ENCODE assay signal across 19 mouse cellular contexts in genomic region chr2:84624201-84624600, GRCm38 (mm10). TPM values are rescaled to one million over a fixed set of nuclear protein-coding genes. Genes with fewer than 3 reads are reported as not detected.
DNase-seq lines count a peak whose midpoint lies in the region; ATAC-seq lines count a peak whose summit lies in the region.
"Had no signal": no experiment of that assay in that cellular context is flagged by ENCODE, and none has a peak within 500 bp of the region (broad histone marks: within the 10 kb centered on the region; RNA-seq: fewer than 3 reads in every experiment).

No protein-coding gene starts in this region.

- intact Hi-C loops in left cerebral cortex, postnatal 14 days (cut with DNase I): no loop called here

- ATAC-seq in heart, embryonic 15.5 days (replicated peaks; ENCODE audit: insufficient number of reproducible peaks, insufficient read depth, low FRiP score, low read depth): no peak
- no peak for ATAC-seq in lung, embryonic 15.5 days (ENCODE audit: borderline replicate concordance, extremely low read depth, low FRiP score, low TSS enrichment)
- ATAC-seq in stomach, embryonic 14.5 days (ENCODE audit: insufficient number of reproducible peaks, insufficient read depth, low FRiP score, low read depth): no peak
- ATAC-seq: inflammation-experienced regulatory T-cells, adult 6 months had no signal

- peaks cover 59% of the 10 kb centered on the region for H3K4me1 ChIP-seq in heart, embryonic 15.5 days (replicated peaks)
- peaks cover 32% of the 10 kb centered on the region for H3K4me1 ChIP-seq in lung, embryonic 15.5 days
- peaks cover 12% of the 10 kb centered on the region; the same call in 1 of the 2 replicates for H3K4me1 ChIP-seq in stomach, embryonic 14.5 days (ENCODE audit: control insufficient read depth, insufficient read depth, low read length)

- H3K4me2 ChIP-seq in heart, embryonic 15.5 days: no peak overlapping the region
- no peak overlapping the region for H3K4me2 ChIP-seq in lung, embryonic 15.5 days
- H3K4me2 ChIP-seq in stomach, embryonic 14.5 days (replicated peaks; ENCODE audit: low read depth, low read length): no peak overlapping the region
- H3K4me2 ChIP-seq: limb, embryonic 13.5 days; neural tube, embryonic 13.5 days had no signal

- no peak overlapping the region for H3K4me3 ChIP-seq in heart, embryonic 15.5 days
- no peak overlapping the region for H3K4me3 ChIP-seq in lung, embryonic 15.5 days
- no peak overlapping the region for H3K4me3 ChIP-seq in stomach, embryonic 14.5 days (ENCODE audit: low read depth, low read length)
- H3K4me3 ChIP-seq: erythroblast, embryonic 14.5 days; left cerebral cortex, adult 2 months; limb, embryonic 13.5 days; neural tube, embryonic 13.5 days had no signal

- peak overlapping the region; percentile 52; the same call in 1 of the 2 replicates for H3K27ac ChIP-seq in heart, embryonic 15.5 days
- H3K27ac ChIP-seq in lung, embryonic 15.5 days: peak overlapping the region; percentile 42; the same call in 1 of the 2 replicates
- H3K27ac ChIP-seq in stomach, embryonic 14.5 days (ENCODE audit: low read length): 0 out of 2 replicates have a peak overlapping the region, but pooled peaks have one; percentile 21
- H3K27ac ChIP-seq: left cerebral cortex, adult 2 months; limb, embryonic 13.5 days; neural tube, embryonic 13.5 days had no signal

- H3K36me3 ChIP-seq in heart, embryonic 15.5 days: peaks cover 33% of the 10 kb centered on the region
- H3K36me3 ChIP-seq in lung, embryonic 15.5 days: peaks cover 28% of the 10 kb centered on the region
- H3K36me3 ChIP-seq in stomach, embryonic 14.5 days (ENCODE audit: control insufficient read depth, insufficient read depth, low read length): peaks cover 30% of the 10 kb centered on the region

- WGBS in heart, embryonic 15.5 days: 91% methylated on average over 17 of the region's 17 CpGs
- WGBS in lung, embryonic 15.5 days: 92% methylated on average over 17 of the region's 17 CpGs
- WGBS in stomach, embryonic 14.5 days: 95% methylated on average over 17 of the region's 17 CpGs

- H3K9me3 ChIP-seq in heart, embryonic 15.5 days (replicated peaks): no peaks in the 10 kb centered on the region
- no peaks in the 10 kb centered on the region for H3K9me3 ChIP-seq in lung, embryonic 15.5 days
- no peaks in the 10 kb centered on the region for H3K9me3 ChIP-seq in stomach, embryonic 14.5 days (ENCODE audit: control insufficient read depth, low read depth, low read length)
- H3K9me3 ChIP-seq: limb, embryonic 13.5 days; neural tube, embryonic 13.5 days had no signal

- H3K9ac ChIP-seq in heart, embryonic 15.5 days: no peak overlapping the region
- no peak overlapping the region for H3K9ac ChIP-seq in lung, embryonic 15.5 days
- no peak overlapping the region for H3K9ac ChIP-seq in stomach, embryonic 14.5 days (replicated peaks; ENCODE audit: low read depth, low read length)
- H3K9ac ChIP-seq: limb, embryonic 13.5 days; neural tube, embryonic 13.5 days had no signal

- no peak for DNase-seq in heart, adult 8-10 months (ENCODE audit: low spot score)
- no peak for DNase-seq in lung, postnatal 25 days (ENCODE audit: low spot score)
- peak; percentile 39 for DNase-seq in ZHBTc4 (ENCODE audit: low read depth, low spot score)
- DNase-seq in left cerebral cortex, postnatal 14 days (ENCODE audit: low spot score in 2 of 2): no peak
- DNase-seq: cerebellum, postnatal 10 days; gastrocnemius, postnatal 36 days; spleen, adult 18-20 months; thymus, adult 2 months had no signal

- no peaks in the 10 kb centered on the region for H3K27me3 ChIP-seq in heart, embryonic 15.5 days
- no peaks in the 10 kb centered on the region for H3K27me3 ChIP-seq in lung, embryonic 15.5 days
- no peaks in the 10 kb centered on the region for H3K27me3 ChIP-seq in stomach, embryonic 14.5 days (ENCODE audit: control insufficient read depth, insufficient read depth, low read length)
- H3K27me3 ChIP-seq: limb, embryonic 13.5 days; neural tube, embryonic 13.5 days had no signal

RNA-seq across cellular contexts. Expression of gene Ctnnd1, which starts 26.4 kb away (rescaled TPM):
- 57.6 and 62.9 TPM in 2 replicates for polyA plus RNA-seq in heart, embryonic 15.5 days (2015; fragmentation: Nextera tagmentation; extraction: Ambion mirVana)
- total RNA-seq in heart, adult 8-10 months (2022): 10 to 100 TPM; 47.1 to 62.3 (median 51.3) TPM
- polyA plus RNA-seq in lung, embryonic 15.5 days (2015; fragmentation: Nextera tagmentation; extraction: Ambion mirVana): 61.5 and 66.0 TPM in 2 replicates
- 63.5 and 68.2 TPM in 2 replicates for polyA plus RNA-seq in stomach, embryonic 14.5 days (2014; fragmentation: Nextera tagmentation; extraction: Ambion mirVana)
- 10 to 100 TPM; 65.6 to 76.0 TPM for total RNA-seq in left cerebral cortex, postnatal 14 days (2021)

RNA-seq across cellular contexts. Expression of gene Btbd18, which starts 34.7 kb away (rescaled TPM):
- 0.10 TPM in 2 replicates for polyA plus RNA-seq in heart, embryonic 15.5 days (2015; fragmentation: Nextera tagmentation; extraction: Ambion mirVana)
- not detected for total RNA-seq in heart, adult 8-10 months (2022)
- polyA plus RNA-seq in lung, embryonic 15.5 days (2015; fragmentation: Nextera tagmentation; extraction: Ambion mirVana): 0.13 and 0.22 TPM in 2 replicates
- polyA plus RNA-seq in stomach, embryonic 14.5 days (2014; fragmentation: Nextera tagmentation; extraction: Ambion mirVana): 0.39 and 0.45 TPM in 2 replicates
- total RNA-seq in left cerebral cortex, postnatal 14 days (2021): not detected
- total RNA-seq: gastrocnemius, postnatal 36 days; hematopoietic stem cell, adult 5-6 weeks; left cerebral cortex, adult 2 months; midbrain, postnatal 0 days had no signal
- polyA plus RNA-seq: brain, embryonic 14.5 days; erythroblast, embryonic 14.5 days; thymus, adult 2 months had no signal

RNA-seq across cellular contexts. Expression of gene Selenoh, which starts 46.4 kb away (rescaled TPM):
- polyA plus RNA-seq in heart, embryonic 15.5 days (2015; fragmentation: Nextera tagmentation; extraction: Ambion mirVana): 203 and 214 TPM in 2 replicates
- total RNA-seq in heart, adult 8-10 months (2022): 10 to 100 TPM; 24.0 to 25.9 (median 24.0) TPM
- polyA plus RNA-seq in lung, embryonic 15.5 days (2015; fragmentation: Nextera tagmentation; extraction: Ambion mirVana): 356 and 375 TPM in 2 replicates
- 262 and 316 TPM in 2 replicates for polyA plus RNA-seq in stomach, embryonic 14.5 days (2014; fragmentation: Nextera tagmentation; extraction: Ambion mirVana)
- 10 to 100 TPM; 47.2 to 54.1 TPM for total RNA-seq in left cerebral cortex, postnatal 14 days (2021)

RNA-seq across cellular contexts. Expression of gene Gm28635, which starts 53.6 kb away (rescaled TPM):
- polyA plus RNA-seq in heart, embryonic 15.5 days (2015; fragmentation: Nextera tagmentation; extraction: Ambion mirVana): not detected in 2 replicates
- 1 to 10 TPM; 2.7 to 9.6 (median 4.9) TPM for total RNA-seq in heart, adult 8-10 months (2022)
- polyA plus RNA-seq in lung, embryonic 15.5 days (2015; fragmentation: Nextera tagmentation; extraction: Ambion mirVana): not detected in 2 replicates
- polyA plus RNA-seq in stomach, embryonic 14.5 days (2014; fragmentation: Nextera tagmentation; extraction: Ambion mirVana): not detected in 2 replicates
- total RNA-seq in left cerebral cortex, postnatal 14 days (2021): 1 to 10 TPM; 1.8 to 3.5 TPM
- total RNA-seq: gastrocnemius, postnatal 36 days; hematopoietic stem cell, adult 5-6 weeks; midbrain, postnatal 0 days had no signal
- polyA plus RNA-seq: erythroblast, embryonic 14.5 days; inflammation-experienced regulatory T-cells, adult 6 months; limb, embryonic 13.5 days; midbrain, postnatal 0 days; neural tube, embryonic 13.5 days; thymus, adult 2 months had no signal

RNA-seq across cellular contexts. Expression of gene Med19, which starts 54.0 kb away (rescaled TPM):
- polyA plus RNA-seq in heart, embryonic 15.5 days (2015; fragmentation: Nextera tagmentation; extraction: Ambion mirVana): 22.1 and 22.2 TPM in 2 replicates
- 10 to 100 TPM; 11.5 to 13.4 (median 12.8) TPM for total RNA-seq in heart, adult 8-10 months (2022)
- 37.1 and 38.0 TPM in 2 replicates for polyA plus RNA-seq in lung, embryonic 15.5 days (2015; fragmentation: Nextera tagmentation; extraction: Ambion mirVana)
- polyA plus RNA-seq in stomach, embryonic 14.5 days (2014; fragmentation: Nextera tagmentation; extraction: Ambion mirVana): 38.3 and 38.6 TPM in 2 replicates
- 10 to 100 TPM; 30.3 to 32.3 TPM for total RNA-seq in left cerebral cortex, postnatal 14 days (2021)
